Mouse (Mus musculus) testis, adult 2 months (tissue): ENCODE measurements at regions not wholly inside any gene's neighbourhood (a gene's known extent, or its start where the extent isn't known, plus 50 kb on each side); places are given as distances from the start of the nearest gene placed in this dataset.

Experiments
- CTCF ChIP-seq: fragments of 200-500 bp; IDR thresholded peaks from 2 replicates; pipeline ENCODE4 v1.5.1; 2012; ENCODE audit warnings: low read depth, mild to moderate bottlenecking, inconsistent platforms, low read length, moderate library complexity; ENCODE audit not compliant: control insufficient read depth, insufficient read depth, insufficient replicate concordance
- POLR2A ChIP-seq: fragments of 200-500 bp; IDR thresholded peaks from 2 replicates; pipeline ENCODE4 v1.6.1; 2012; ENCODE audit warnings: low read depth, mild to moderate bottlenecking, inconsistent platforms, low read length, moderate library complexity; ENCODE audit not compliant: control insufficient read depth

- TF ChIP-seq CTCF (no peak), POLR2A (no peak)
These were observed 605.7 kb upstream of the Arpp21 start for GRCm38 (mm10) chr9:112841473-112841872.
